Mouse (Mus musculus) lung, embryonic 16.5 days (tissue): ENCODE data around the gene Sphk1. TPM values are rescaled to one million over a fixed set of nuclear protein-coding genes. Genes with fewer than 3 reads are reported as not detected.

Source experiments
- ATAC-seq: fragments of 200-750 bp; cut with Nextera tagmentation; 2 replicates; pipeline ENCODE4 v1.8.0; 2017; ENCODE audit warnings: low read depth, mild to moderate bottlenecking, moderate library complexity
- H3K27ac ChIP-seq: fragments of 300-500 bp; sonication (generic); 2 replicates; pipeline ENCODE4 v1.5.1; 2014; ENCODE audit warnings: mild to moderate bottlenecking, control low read depth, low read length
- H3K27me3 ChIP-seq: fragments of 300-500 bp; sonication (generic); 2 replicates; pipeline ENCODE4 v1.6.1; 2014; ENCODE audit warnings: low read depth, low read length, mixed read lengths; ENCODE audit not compliant: control insufficient read depth, insufficient read depth
- H3K36me3 ChIP-seq: fragments of 300-500 bp; sonication (generic); 2 replicates; pipeline ENCODE4 v1.6.1; 2014; ENCODE audit warnings: low read length; ENCODE audit not compliant: control insufficient read depth, insufficient read depth
- H3K4me1 ChIP-seq: fragments of 300-500 bp; sonication (generic); replicated peaks from 2 replicates; pipeline ENCODE4 v1.6.1; 2014; ENCODE audit warnings: low read length, mixed read lengths; ENCODE audit not compliant: control insufficient read depth, insufficient read depth
- H3K4me2 ChIP-seq: fragments of 300-500 bp; sonication (generic); 2 replicates; pipeline ENCODE4 v1.6.1; 2014; ENCODE audit warnings: low read depth, low read length, control low read depth
- H3K4me3 ChIP-seq: fragments of 300-500 bp; sonication (generic); 2 replicates; pipeline ENCODE4 v1.5.1; 2014; ENCODE audit warnings: mild to moderate bottlenecking, low read length, control low read depth
- H3K9ac ChIP-seq: fragments of 300-500 bp; sonication (generic); 2 replicates; pipeline ENCODE4 v1.6.1; 2014; ENCODE audit warnings: low read length, control low read depth
- H3K9me3 ChIP-seq: fragments of 300-500 bp; sonication (generic); 2 replicates; pipeline ENCODE4 v1.6.1; 2016; ENCODE audit warnings: low read length; ENCODE audit not compliant: control insufficient read depth
- WGBS: fragments of 180-500 bp; shearing (Covaris S2); extraction: QIAGEN DNeasy Blood & Tissue Kit; methylation state at CpG from one replicate; pipeline ENCODE4 v1.1.7; 2014; 5-methylcytosine and 5-hydroxymethylcytosine counted together
- polyA plus RNA-seq: library from polyadenylated mRNA; unstranded; fragments of >200 nt; fragmentation: Nextera tagmentation; extraction: Ambion mirVana; gene quantifications from 2 replicates; pipeline ENCODE4 v1.2.1, GENCODE M21; 2015

Sphk1 gene
- polyA plus RNA-seq, 1 experiment from 2014 or later = 7.0 TPM

GRCm38 (mm10) chr11:116543110-116543509 lies 12.4 kb downstream of the Sphk1 start:
- ATAC-seq = no peak
- 73% methylated on average over 4 of the region's 4 CpGs for WGBS
- H3K4me2 ChIP-seq = no peak overlapping the region

GRCm38 (mm10) chr11:116547296-116548060 lies 16.8 kb downstream of the Sphk1 start:
- peaks cover 27% of the 10 kb centered on the region for H3K36me3 ChIP-seq

More at GRCm38 (mm10) chr11:116543110-116543509, 12.4 kb downstream of the Sphk1 start:
- no peaks in the 10 kb centered on the region for H3K9me3 ChIP-seq
- no peaks in the 10 kb centered on the region for H3K4me1 ChIP-seq
- H3K27me3 ChIP-seq = no peaks in the 10 kb centered on the region
- H3K36me3 ChIP-seq = peaks cover 47% of the 10 kb centered on the region
- H3K9ac ChIP-seq = no peak overlapping the region
- no peak overlapping the region for H3K27ac ChIP-seq
- no peak overlapping the region for H3K4me3 ChIP-seq

GRCm38 (mm10) chr11:116548780-116549179 lies 18.1 kb downstream of the Sphk1 start:
- Histone ChIP-seq H3K9ac (no peak overlapping the region), H3K4me1 (peaks cover 23% of the 10 kb centered on the region), H3K27me3 (no peaks in the 10 kb centered on the region), H3K36me3 (peaks cover 17% of the 10 kb centered on the region), H3K4me3 (no peak overlapping the region), H3K4me2 (no peak overlapping the region), H3K27ac (no peak overlapping the region), H3K9me3 (no peaks in the 10 kb centered on the region)
- WGBS = 94% methylated on average over 9 of the region's 9 CpGs
- ATAC-seq = no peak

More at GRCm38 (mm10) chr11:116547296-116548060, 16.8 kb downstream of the Sphk1 start:
- H3K27ac ChIP-seq = no peak overlapping the region
- peaks cover 23% of the 10 kb centered on the region for H3K4me1 ChIP-seq
- H3K27me3 ChIP-seq = no peaks in the 10 kb centered on the region
- no peak overlapping the region for H3K4me3 ChIP-seq
- no peaks in the 10 kb centered on the region for H3K9me3 ChIP-seq
- no peak overlapping the region; the same call in 1 of the 2 replicates for H3K9ac ChIP-seq
- no peak overlapping the region for H3K4me2 ChIP-seq
- WGBS = 72% methylated on average over 17 of the region's 17 CpGs
- ATAC-seq = no peak

- Histone ChIP-seq H3K4me3 (no peak overlapping the region), H3K27ac (peak overlapping the region; percentile 35), H3K9me3 (no peaks in the 10 kb centered on the region), H3K9ac (no peak overlapping the region), H3K36me3 (peaks cover 13% of the 10 kb centered on the region), H3K4me2 (no peak overlapping the region), H3K27me3 (no peaks in the 10 kb centered on the region), H3K4me1 (peaks cover 26% of the 10 kb centered on the region)
- 76% methylated on average over 11 of the region's 11 CpGs for WGBS
- no peak for ATAC-seq
Measured at GRCm38 (mm10) chr11:116549273-116550038, 18.7 kb downstream of the Sphk1 start.

- no peak overlapping the region for H3K4me2 ChIP-seq
- peak overlapping the region; percentile 25; the same call in 1 of the 2 replicates for H3K9ac ChIP-seq
- 42% methylated on average over 7 of the region's 7 CpGs for WGBS
- H3K4me3 ChIP-seq = no peak overlapping the region
- peaks cover 29% of the 10 kb centered on the region for H3K4me1 ChIP-seq
- ATAC-seq = peak; percentile 85
- H3K9me3 ChIP-seq = no peaks in the 10 kb centered on the region
- H3K27me3 ChIP-seq = no peaks in the 10 kb centered on the region
- H3K36me3 ChIP-seq = peaks cover 6% of the 10 kb centered on the region
- peak overlapping the region; percentile 71 for H3K27ac ChIP-seq
Measured at GRCm38 (mm10) chr11:116550748-116551147, 20.0 kb downstream of the Sphk1 start.

GRCm38 (mm10) chr11:116552194-116552593 lies 21.5 kb downstream of the Sphk1 start:
- Histone ChIP-seq H3K9me3 (no peaks in the 10 kb centered on the region), H3K36me3 (no peaks in the 10 kb centered on the region; the same call in 1 of the 2 replicates), H3K4me3 (no peak overlapping the region), H3K4me1 (peaks cover 31% of the 10 kb centered on the region), H3K27ac (no peak overlapping the region), H3K4me2 (no peak overlapping the region), H3K9ac (no peak overlapping the region), H3K27me3 (no peaks in the 10 kb centered on the region)
- ATAC-seq = no peak
- whole genome bisulfite sequencing = 82% methylated on average over 1 of the region's 1 CpGs

GRCm38 (mm10) chr11:116554171-116554878 lies 23.6 kb downstream of the Sphk1 start:
- no peaks in the 10 kb centered on the region for H3K27me3 ChIP-seq
- no peaks in the 10 kb centered on the region for H3K36me3 ChIP-seq
- no peak overlapping the region for H3K4me3 ChIP-seq
- peaks cover 30% of the 10 kb centered on the region for H3K4me1 ChIP-seq
- H3K27ac ChIP-seq = no peak overlapping the region
- no peak overlapping the region for H3K9ac ChIP-seq
- H3K9me3 ChIP-seq = no peaks in the 10 kb centered on the region
- no peak overlapping the region for H3K4me2 ChIP-seq
- WGBS = 29% methylated on average over 12 of the region's 12 CpGs
- 0 out of 2 replicates have a peak, but pooled peaks have one; percentile 20 for ATAC-seq

GRCm38 (mm10) chr11:116555572-116555971 lies 24.8 kb downstream of the Sphk1 start:
- no peak for ATAC-seq
- no peak overlapping the region for H3K27ac ChIP-seq
- no peak overlapping the region for H3K9ac ChIP-seq
- H3K9me3 ChIP-seq = no peaks in the 10 kb centered on the region
- peaks cover 18% of the 10 kb centered on the region for H3K4me1 ChIP-seq
- H3K4me2 ChIP-seq = no peak overlapping the region
- H3K27me3 ChIP-seq = no peaks in the 10 kb centered on the region
- WGBS = 33% methylated on average over 1 of the region's 1 CpGs
- H3K4me3 ChIP-seq = no peak overlapping the region
- no peaks in the 10 kb centered on the region for H3K36me3 ChIP-seq

GRCm38 (mm10) chr11:116556308-116556707 lies 25.6 kb downstream of the Sphk1 start:
- Histone ChIP-seq H3K4me2 (no peak overlapping the region), H3K4me1 (peaks cover 11% of the 10 kb centered on the region), H3K27ac (no peak overlapping the region), H3K9me3 (no peaks in the 10 kb centered on the region), H3K27me3 (no peaks in the 10 kb centered on the region), H3K36me3 (no peaks in the 10 kb centered on the region), H3K9ac (no peak overlapping the region), H3K4me3 (no peak overlapping the region)
- no peak for ATAC-seq
- 41% methylated on average over 6 of the region's 6 CpGs for WGBS
